Mouse (Mus musculus) left cerebral cortex, postnatal 4 days (tissue): ENCODE results near the gene Pald1. TPM values are rescaled to one million over a fixed set of nuclear protein-coding genes. Genes with fewer than 3 reads are reported as not detected.

ENCODE experiments used
- DNase-seq: peaks from one replicate; pipeline ENCODE4 v3.0.0-alpha.2; 2022
- intact Hi-C: fragments of 180-260 bp; cut with DNase I; formaldehyde crosslinking; loops from one replicate; pipeline ENCODE4 v1.15.1; 2025
- total RNA-seq, 2 experiments: library from RNA; stranded (reverse); gene quantifications; 2 replicates each; pipeline ENCODE4 v1.2.3; 2021

The Pald1 gene
- 10 to 100 TPM; 22.8 to 25.8 TPM for total RNA-seq

- DNase-seq, result peak; percentile 86
- intact Hi-C loops, result no loop called here
Observed at GRCm38 (mm10) chr10:61383021-61383714, at the start of gene Pald1. Pald1 (minus strand) TSS chr10:61383530.

- no peak for DNase-seq
- intact Hi-C loops, result no loop called here
Observed at GRCm38 (mm10) chr10:61431375-61431774, 48.0 kb upstream of the Pald1 start.

- intact Hi-C loops, result no loop called here
- DNase-seq, result no peak
Observed at GRCm38 (mm10) chr10:61429043-61429442, 45.7 kb upstream of the Pald1 start.

- no peak for DNase-seq
- intact Hi-C loops, result no loop called here
Observed at GRCm38 (mm10) chr10:61428416-61428815, 45.1 kb upstream of the Pald1 start.

GRCm38 (mm10) chr10:61427951-61428350, 44.6 kb upstream of the Pald1 start:
- no peak for DNase-seq
- intact Hi-C loops, result no loop called here

- DNase-seq, result no peak
- intact Hi-C loops, result no loop called here
Observed at GRCm38 (mm10) chr10:61426251-61426757, 43.0 kb upstream of the Pald1 start.

GRCm38 (mm10) chr10:61425047-61425446, 41.7 kb upstream of the Pald1 start:
- intact Hi-C loops, result no loop called here
- DNase-seq, result no peak

- peak; percentile 31 for DNase-seq
- intact Hi-C loops, result no loop called here
Observed at GRCm38 (mm10) chr10:61424500-61424899, 41.2 kb upstream of the Pald1 start.

GRCm38 (mm10) chr10:61423289-61423688, 40.0 kb upstream of the Pald1 start:
- intact Hi-C loops, result no loop called here
- DNase-seq, result peak; percentile 47

- intact Hi-C loops, result no loop called here
- no peak for DNase-seq
Observed at GRCm38 (mm10) chr10:61422861-61423260, 39.5 kb upstream of the Pald1 start.

GRCm38 (mm10) chr10:61420011-61420410, 36.7 kb upstream of the Pald1 start:
- no peak for DNase-seq
- intact Hi-C loops, result no loop called here

- intact Hi-C loops, result no loop called here
- DNase-seq, result no peak
Observed at GRCm38 (mm10) chr10:61419146-61419545, 35.8 kb upstream of the Pald1 start.

- peak; percentile 23 for DNase-seq
- intact Hi-C loops, result no loop called here
Observed at GRCm38 (mm10) chr10:61418131-61418900, 35.0 kb upstream of the Pald1 start.

GRCm38 (mm10) chr10:61417672-61418071, 34.3 kb upstream of the Pald1 start, which contains the start of gene Nodal:
Nodal (plus strand) TSS chr10:61417972.
- no peak for DNase-seq
- intact Hi-C loops, result no loop called here

GRCm38 (mm10) chr10:61417046-61417445, 33.7 kb upstream of the Pald1 start:
- no peak for DNase-seq
- intact Hi-C loops, result no loop called here

- no peak for DNase-seq
- intact Hi-C loops, result no loop called here
Observed at GRCm38 (mm10) chr10:61416561-61416960, 33.2 kb upstream of the Pald1 start.

GRCm38 (mm10) chr10:61415890-61416289, 32.6 kb upstream of the Pald1 start:
- intact Hi-C loops, result no loop called here
- no peak for DNase-seq

- intact Hi-C loops, result no loop called here
Observed at GRCm38 (mm10) chr10:61415240-61415639, 31.9 kb upstream of the Pald1 start.

GRCm38 (mm10) chr10:61412910-61413625, 29.7 kb upstream of the Pald1 start:
- intact Hi-C loops, result no loop called here
- DNase-seq, result no peak

More at GRCm38 (mm10) chr10:61415240-61415639, 31.9 kb upstream of the Pald1 start:
- DNase-seq, result no peak

GRCm38 (mm10) chr10:61410193-61410592, 26.9 kb upstream of the Pald1 start:
- no peak for DNase-seq
- intact Hi-C loops, result no loop called here

GRCm38 (mm10) chr10:61409776-61410175, 26.4 kb upstream of the Pald1 start:
- intact Hi-C loops, result loop anchor here (10.0 kb wide), 1 partner anchor 205 kb away; no protein-coding TSS in a partner anchor
- DNase-seq, result no peak
